Mouse (Mus musculus) intestine, postnatal 0 days (tissue): Measurements from ENCODE around the gene Mtmr14. TPM values are rescaled to one million over a fixed set of nuclear protein-coding genes. Genes with fewer than 3 reads are reported as not detected.

ENCODE experiments used
- ATAC-seq: fragments of 200-750 bp; cut with Nextera tagmentation; 2 replicates; pipeline ENCODE4 v1.8.0; 2017; ENCODE audit warnings: mild to moderate bottlenecking, moderate TSS enrichment, moderate library complexity
- H3K27ac ChIP-seq: fragments of 300-500 bp; sonication (generic); 2 replicates; pipeline ENCODE4 v1.5.1; 2014; ENCODE audit warnings: mild to moderate bottlenecking, low read depth, low read length, moderate library complexity
- H3K27me3 ChIP-seq: fragments of 300-500 bp; sonication (generic); replicated peaks from 2 replicates; pipeline ENCODE4 v1.6.1; 2014; ENCODE audit warnings: low read length, mixed read lengths; ENCODE audit not compliant: control insufficient read depth, insufficient read depth
- H3K36me3 ChIP-seq: fragments of 300-500 bp; sonication (generic); 2 replicates; pipeline ENCODE4 v1.6.1; 2014; ENCODE audit warnings: mild to moderate bottlenecking, moderate library complexity; ENCODE audit not compliant: control insufficient read depth, insufficient read depth
- H3K4me1 ChIP-seq: fragments of 300-500 bp; sonication (generic); replicated peaks from 2 replicates; pipeline ENCODE4 v1.6.1; 2014; ENCODE audit warnings: antibody characterized with exemption, low read length, mixed read lengths; ENCODE audit not compliant: control insufficient read depth, insufficient read depth
- H3K4me2 ChIP-seq: fragments of 300-500 bp; sonication (generic); replicated peaks from 2 replicates; pipeline ENCODE4 v1.6.1; 2014; ENCODE audit warnings: low read depth, mild to moderate bottlenecking, moderate library complexity
- H3K4me3 ChIP-seq: fragments of 300-500 bp; sonication (generic); 2 replicates; pipeline ENCODE4 v1.5.1; 2014; ENCODE audit warnings: low read depth, low read length
- H3K9ac ChIP-seq: fragments of 300-500 bp; sonication (generic); 2 replicates; pipeline ENCODE4 v1.6.1; 2014; ENCODE audit warnings: mild to moderate bottlenecking, low read depth, low read length
- H3K9me3 ChIP-seq: fragments of 300-500 bp; sonication (generic); 2 replicates; pipeline ENCODE4 v1.6.1; 2016; ENCODE audit warnings: mixed run types; ENCODE audit not compliant: control insufficient read depth
- CTCF ChIP-seq: sonication (generic); IDR thresholded peaks from 2 replicates; pipeline ENCODE4 v1.5.1; 2016; ENCODE audit warnings: low read depth, mild to moderate bottlenecking, control low read depth, antibody characterized with exemption, moderate library complexity
- WGBS: fragments of 180-500 bp; shearing (Covaris S2); extraction: QIAGEN DNeasy Blood & Tissue Kit; methylation state at CpG from one replicate; pipeline ENCODE4 v1.1.7; 2014; 5-methylcytosine and 5-hydroxymethylcytosine counted together
- polyA plus RNA-seq: library from polyadenylated mRNA; unstranded; fragments of >200 nt; fragmentation: Nextera tagmentation; extraction: Ambion mirVana; gene quantifications from 2 replicates; pipeline ENCODE4 v1.2.1, GENCODE M21; 2015

Gene Mtmr14
- polyA plus RNA-seq, 1 experiment from 2014 or later = 31.5 TPM

- Histone ChIP-seq H3K27ac (no peak overlapping the region), H3K4me3 (no peak overlapping the region), H3K36me3 (no peaks in the 10 kb centered on the region), H3K9ac (no peak overlapping the region), H3K4me1 (no peaks in the 10 kb centered on the region), H3K27me3 (no peaks in the 10 kb centered on the region), H3K4me2 (no peak overlapping the region), H3K9me3 (no peaks in the 10 kb centered on the region)
- WGBS = 80% methylated on average over 4 of the region's 4 CpGs
- no peak for ATAC-seq
- TF ChIP-seq CTCF = no peak
Observed at GRCm38 (mm10) chr6:113225798-113226197, 11.8 kb upstream of the Mtmr14 start.

GRCm38 (mm10) chr6:113226705-113227104 is 10.9 kb upstream of the Mtmr14 start:
- H3K4me1 ChIP-seq = no peaks in the 10 kb centered on the region
- ATAC-seq = no peak
- no peaks in the 10 kb centered on the region for H3K36me3 ChIP-seq
- H3K4me3 ChIP-seq = no peak overlapping the region
- H3K9ac ChIP-seq = no peak overlapping the region
- no peak overlapping the region for H3K4me2 ChIP-seq
- no peaks in the 10 kb centered on the region for H3K9me3 ChIP-seq
- TF ChIP-seq CTCF = no peak
- no peaks in the 10 kb centered on the region for H3K27me3 ChIP-seq
- no peak overlapping the region for H3K27ac ChIP-seq

- Histone ChIP-seq H3K4me2 (no peak overlapping the region), H3K27me3 (no peaks in the 10 kb centered on the region), H3K4me3 (no peak overlapping the region), H3K9me3 (no peaks in the 10 kb centered on the region), H3K36me3 (no peaks in the 10 kb centered on the region), H3K9ac (no peak overlapping the region), H3K27ac (no peak overlapping the region), H3K4me1 (no peaks in the 10 kb centered on the region)
- 71% methylated on average over 5 of the region's 5 CpGs for WGBS
- no peak for ATAC-seq
- no peak for TF ChIP-seq CTCF
Observed at GRCm38 (mm10) chr6:113235141-113235540, 2.5 kb upstream of the Mtmr14 start.

DNA sequence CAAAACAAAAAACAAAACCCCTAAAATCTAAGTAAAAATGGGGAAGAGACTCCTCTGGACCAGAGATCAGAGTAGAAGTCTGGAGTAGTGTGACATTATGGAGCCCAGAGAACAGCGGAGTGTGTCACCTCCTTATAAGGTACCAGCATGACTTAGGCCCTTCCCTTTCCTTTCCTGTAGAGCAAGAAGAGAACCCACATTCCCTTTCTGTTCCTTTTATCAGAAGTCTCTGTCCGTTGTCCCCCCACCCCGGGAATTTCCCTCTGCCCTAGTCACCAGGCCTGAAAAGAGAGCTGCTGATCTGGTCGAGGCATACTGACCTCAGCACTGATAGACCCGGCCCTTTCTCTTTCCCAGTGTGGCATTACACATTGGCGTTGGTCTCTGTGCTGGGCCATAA is 799 bp downstream of the Mtmr14 start:
- H3K4me3 ChIP-seq = peak overlapping the region; percentile 94
- no peak for ATAC-seq
- 0 out of 2 replicates have a peak overlapping the region, but pooled peaks have one; percentile 83 for H3K27ac ChIP-seq
- H3K9me3 ChIP-seq = no peaks in the 10 kb centered on the region
- WGBS = 14% methylated on average over 6 of the region's 6 CpGs
- H3K4me2 ChIP-seq = peak overlapping the region; percentile 89
- no peaks in the 10 kb centered on the region for H3K27me3 ChIP-seq
- no peaks in the 10 kb centered on the region for H3K4me1 ChIP-seq
- TF ChIP-seq CTCF = no peak
- peak overlapping the region; percentile 92 for H3K9ac ChIP-seq
- H3K36me3 ChIP-seq = peaks cover 14% of the 10 kb centered on the region

DNA sequence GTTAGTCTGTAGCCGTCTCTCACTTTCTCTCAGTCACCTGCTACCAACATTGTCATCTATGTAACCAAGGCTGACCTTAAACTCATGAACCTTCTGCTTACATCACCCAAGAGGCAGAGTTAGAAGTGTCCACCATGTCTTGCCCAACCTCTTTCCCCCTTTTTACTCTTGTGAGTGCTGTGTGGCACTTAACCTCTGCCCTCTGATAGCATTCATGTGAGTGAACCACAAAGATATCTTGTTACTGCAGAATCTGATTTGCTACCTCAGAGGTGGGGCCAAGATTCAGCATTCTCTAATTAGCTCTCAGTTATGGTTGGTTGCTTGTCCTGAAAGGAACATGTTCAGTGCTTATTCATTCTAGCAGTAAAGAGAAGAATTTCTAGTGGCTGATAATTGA is 5.1 kb downstream of the Mtmr14 start:
- Histone ChIP-seq H3K36me3 (peaks cover 30% of the 10 kb centered on the region), H3K27me3 (no peaks in the 10 kb centered on the region), H3K4me1 (no peaks in the 10 kb centered on the region), H3K4me2 (no peak overlapping the region), H3K4me3 (no peak overlapping the region), H3K9ac (no peak overlapping the region), H3K27ac (peak overlapping the region; percentile 62), H3K9me3 (no peaks in the 10 kb centered on the region)
- ATAC-seq = peak; percentile 62
- 66% methylated on average over 1 of the region's 1 CpGs for WGBS
- no peak for TF ChIP-seq CTCF

- Histone ChIP-seq H3K27ac (peak overlapping the region; percentile 41), H3K27me3 (no peaks in the 10 kb centered on the region), H3K4me3 (no peak overlapping the region), H3K9me3 (no peaks in the 10 kb centered on the region), H3K9ac (no peak overlapping the region), H3K36me3 (peaks cover 35% of the 10 kb centered on the region), H3K4me1 (no peaks in the 10 kb centered on the region), H3K4me2 (no peak overlapping the region)
- no peak for ATAC-seq
- WGBS = 74% methylated on average over 2 of the region's 2 CpGs
- no peak for TF ChIP-seq CTCF
Observed at GRCm38 (mm10) chr6:113245585-113245984, 7.9 kb downstream of the Mtmr14 start.

GRCm38 (mm10) chr6:113250786-113251185 is 13.1 kb downstream of the Mtmr14 start:
- ATAC-seq = 0 out of 2 replicates have a peak, but pooled peaks have one; percentile 48
- no peak overlapping the region for H3K4me2 ChIP-seq
- WGBS = 58% methylated on average over 5 of the region's 5 CpGs

More at GRCm38 (mm10) chr6:113250786-113251185, 13.1 kb downstream of the Mtmr14 start:
- peak overlapping the region; percentile 54; the same call in 1 of the 2 replicates for H3K27ac ChIP-seq
- H3K4me3 ChIP-seq = no peak overlapping the region
- no peaks in the 10 kb centered on the region for H3K9me3 ChIP-seq
- H3K36me3 ChIP-seq = peaks cover 50% of the 10 kb centered on the region
- H3K9ac ChIP-seq = no peak overlapping the region
- no peaks in the 10 kb centered on the region for H3K4me1 ChIP-seq
- TF ChIP-seq CTCF = no peak
- no peaks in the 10 kb centered on the region for H3K27me3 ChIP-seq
